Mouse (Mus musculus) bone marrow, adult 2 months (tissue): ENCODE results near the gene Senp1.
A peak's percentile ranks its signal among the peaks of the same experiment; 100 is the strongest.

Experiments used
- CTCF ChIP-seq: fragments of 200-500 bp; IDR thresholded peaks from 2 replicates; pipeline ENCODE4 v1.5.1; 2011; ENCODE audit warnings: low read length, control low read depth; ENCODE audit not compliant: control insufficient read depth, insufficient read depth
- POLR2A ChIP-seq: fragments of 200-500 bp; IDR thresholded peaks from 2 replicates; pipeline ENCODE4 v1.6.1; 2011; ENCODE audit warnings: low read depth, mild to moderate bottlenecking, control low read depth, low read length, borderline replicate concordance; ENCODE audit not compliant: control insufficient read depth

DNA sequence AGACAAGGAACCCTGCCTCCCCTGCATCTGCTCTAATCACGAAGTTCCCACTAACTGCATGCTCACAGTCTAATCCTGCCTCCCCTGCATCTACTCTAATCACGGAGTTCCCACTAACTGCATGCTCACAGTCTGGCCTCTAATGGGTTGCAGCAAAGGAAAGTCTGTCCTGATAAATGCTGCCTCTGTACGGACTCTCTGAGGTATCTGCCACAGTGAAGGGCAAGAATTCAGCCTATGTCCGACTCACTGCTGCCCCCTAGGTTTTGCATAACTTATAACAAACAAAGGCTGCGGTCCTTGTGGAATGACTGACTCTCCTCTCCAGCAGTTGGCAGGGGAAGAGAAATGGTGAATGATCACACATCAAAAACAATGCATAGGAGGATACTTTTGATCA lies 38.3 kb downstream of the Senp1 start:
- no peak for TF ChIP-seq POLR2A
- peak; percentile 32 for TF ChIP-seq CTCF
